Mouse (Mus musculus): ENCODE measurements at regions not wholly inside any gene's neighbourhood (a gene's known extent, or its start where the extent isn't known, plus 50 kb on each side); places are given as distances from the start of the nearest gene placed in this dataset.

- H3K36me3 ChIP-seq (ENCODE audit: control insufficient read depth, insufficient read depth), result no peaks in the 10 kb centered on the region
- H3K4me2 ChIP-seq (ENCODE audit: low read depth, low read length), result no peak overlapping the region
- H3K9ac ChIP-seq (ENCODE audit: low read length), result no peak overlapping the region
- H3K9me3 ChIP-seq (replicated peaks; ENCODE audit: control insufficient read depth, low read length), result no peaks in the 10 kb centered on the region
- peaks cover 27% of the 10 kb centered on the region for H3K4me1 ChIP-seq (ENCODE audit: control insufficient read depth, insufficient read depth, low read length)
- 76% methylated on average over 2 of the region's 2 CpGs for WGBS
- ATAC-seq (replicated peaks; ENCODE audit: extremely low read depth, insufficient read depth, low FRiP score), result no peak
- no peak overlapping the region for H3K4me3 ChIP-seq (ENCODE audit: low read length)
- no peak overlapping the region for H3K27ac ChIP-seq (ENCODE audit: low read length)
- no peaks in the 10 kb centered on the region for H3K27me3 ChIP-seq (ENCODE audit: control insufficient read depth, insufficient read depth, low read length)
Observed at GRCm38 (mm10) chr7:145114660-145115059, 93.3 kb downstream of the 1810010D01Rik start.

- Histone ChIP-seq H3K27me3 (ENCODE audit: control insufficient read depth, insufficient read depth, low read length) (no peaks in the 10 kb centered on the region), H3K4me1 (ENCODE audit: control insufficient read depth, insufficient read depth, low read length) (peaks cover 27% of the 10 kb centered on the region), H3K27ac (ENCODE audit: low read length) (no peak overlapping the region), H3K4me2 (ENCODE audit: low read depth, low read length) (no peak overlapping the region), H3K36me3 (ENCODE audit: control insufficient read depth, insufficient read depth) (no peaks in the 10 kb centered on the region), H3K9ac (ENCODE audit: low read length) (no peak overlapping the region), H3K4me3 (ENCODE audit: low read length) (no peak overlapping the region), H3K9me3 (replicated peaks; ENCODE audit: control insufficient read depth, low read length) (no peaks in the 10 kb centered on the region)
- no peak for ATAC-seq (replicated peaks; ENCODE audit: extremely low read depth, insufficient read depth, low FRiP score)
- WGBS, result 72% methylated on average over 2 of the region's 2 CpGs
Observed at GRCm38 (mm10) chr7:145114145-145114544, 93.8 kb downstream of the 1810010D01Rik start.

- H3K4me3 ChIP-seq (ENCODE audit: low read length), result no peak overlapping the region
- no peaks in the 10 kb centered on the region for H3K27me3 ChIP-seq (ENCODE audit: control insufficient read depth, insufficient read depth, low read length)
- no peaks in the 10 kb centered on the region for H3K36me3 ChIP-seq (ENCODE audit: control insufficient read depth, insufficient read depth)
- H3K4me1 ChIP-seq (ENCODE audit: control insufficient read depth, insufficient read depth, low read length), result peaks cover 27% of the 10 kb centered on the region
- no peaks in the 10 kb centered on the region for H3K9me3 ChIP-seq (replicated peaks; ENCODE audit: control insufficient read depth, low read length)
- 68% methylated on average over 7 of the region's 7 CpGs for WGBS
- H3K27ac ChIP-seq (ENCODE audit: low read length), result peak overlapping the region; percentile 84
- H3K9ac ChIP-seq (ENCODE audit: low read length), result 0 out of 2 replicates have a peak overlapping the region, but pooled peaks have one; percentile 22
- H3K4me2 ChIP-seq (ENCODE audit: low read depth, low read length), result no peak overlapping the region
- no peak for ATAC-seq (replicated peaks; ENCODE audit: extremely low read depth, insufficient read depth, low FRiP score)
Observed at GRCm38 (mm10) chr7:145112887-145113531, 94.9 kb downstream of the 1810010D01Rik start.

GRCm38 (mm10) chr7:145112146-145112830, 95.6 kb downstream of the 1810010D01Rik start:
- ATAC-seq (replicated peaks; ENCODE audit: extremely low read depth, insufficient read depth, low FRiP score), result peak; percentile 5; the same call in 1 of the 2 replicates
- no peak overlapping the region for H3K9ac ChIP-seq (ENCODE audit: low read length)
- H3K4me1 ChIP-seq (ENCODE audit: control insufficient read depth, insufficient read depth, low read length), result peaks cover 27% of the 10 kb centered on the region

GRCm38 (mm10) chr7:145111252-145112131, 96.4 kb downstream of the 1810010D01Rik start:
- H3K4me1 ChIP-seq (ENCODE audit: control insufficient read depth, insufficient read depth, low read length), result peaks cover 27% of the 10 kb centered on the region
- peak overlapping the region; percentile 53 for H3K4me2 ChIP-seq (ENCODE audit: low read depth, low read length)
- H3K27me3 ChIP-seq (ENCODE audit: control insufficient read depth, insufficient read depth, low read length), result no peaks in the 10 kb centered on the region
- H3K9me3 ChIP-seq (replicated peaks; ENCODE audit: control insufficient read depth, low read length), result no peaks in the 10 kb centered on the region
- peak overlapping the region; percentile 84 for H3K27ac ChIP-seq (ENCODE audit: low read length)
- H3K4me3 ChIP-seq (ENCODE audit: low read length), result peak overlapping the region; percentile 24
- WGBS, result 15% methylated on average over 20 of the region's 20 CpGs
- H3K36me3 ChIP-seq (ENCODE audit: control insufficient read depth, insufficient read depth), result no peaks in the 10 kb centered on the region
- ATAC-seq (replicated peaks; ENCODE audit: extremely low read depth, insufficient read depth, low FRiP score), result peak; percentile 82
- peak overlapping the region; percentile 23 for H3K9ac ChIP-seq (ENCODE audit: low read length)

More at GRCm38 (mm10) chr7:145112146-145112830, 95.6 kb downstream of the 1810010D01Rik start:
- H3K36me3 ChIP-seq (ENCODE audit: control insufficient read depth, insufficient read depth), result no peaks in the 10 kb centered on the region
- H3K4me2 ChIP-seq (ENCODE audit: low read depth, low read length), result peak overlapping the region; percentile 53
- no peak overlapping the region; the same call in 1 of the 2 replicates for H3K4me3 ChIP-seq (ENCODE audit: low read length)
- H3K27me3 ChIP-seq (ENCODE audit: control insufficient read depth, insufficient read depth, low read length), result no peaks in the 10 kb centered on the region
- no peaks in the 10 kb centered on the region for H3K9me3 ChIP-seq (replicated peaks; ENCODE audit: control insufficient read depth, low read length)
- H3K27ac ChIP-seq (ENCODE audit: low read length), result peak overlapping the region; percentile 84

GRCm38 (mm10) chr7:145110657-145111251, 97.2 kb downstream of the 1810010D01Rik start:
- 31% methylated on average over 10 of the region's 10 CpGs for WGBS
- Histone ChIP-seq H3K9me3 (replicated peaks; ENCODE audit: control insufficient read depth, low read length) (no peaks in the 10 kb centered on the region), H3K27me3 (ENCODE audit: control insufficient read depth, insufficient read depth, low read length) (no peaks in the 10 kb centered on the region), H3K4me3 (ENCODE audit: low read length) (no peak overlapping the region), H3K9ac (ENCODE audit: low read length) (peak overlapping the region; percentile 23), H3K4me2 (ENCODE audit: low read depth, low read length) (peak overlapping the region; percentile 53), H3K4me1 (ENCODE audit: control insufficient read depth, insufficient read depth, low read length) (peaks cover 27% of the 10 kb centered on the region), H3K36me3 (ENCODE audit: control insufficient read depth, insufficient read depth) (no peaks in the 10 kb centered on the region), H3K27ac (ENCODE audit: low read length) (peak overlapping the region; percentile 84)
- no peak for ATAC-seq (replicated peaks; ENCODE audit: extremely low read depth, insufficient read depth, low FRiP score)

- H3K36me3 ChIP-seq (ENCODE audit: control insufficient read depth, insufficient read depth), result no peaks in the 10 kb centered on the region
- H3K9me3 ChIP-seq (replicated peaks; ENCODE audit: control insufficient read depth, low read length), result no peaks in the 10 kb centered on the region
- no peak for ATAC-seq (replicated peaks; ENCODE audit: extremely low read depth, insufficient read depth, low FRiP score)
- peak overlapping the region; percentile 65 for H3K27ac ChIP-seq (ENCODE audit: low read length)
- WGBS, result 80% methylated on average over 3 of the region's 3 CpGs
- no peaks in the 10 kb centered on the region for H3K27me3 ChIP-seq (ENCODE audit: control insufficient read depth, insufficient read depth, low read length)
- H3K4me1 ChIP-seq (ENCODE audit: control insufficient read depth, insufficient read depth, low read length), result peaks cover 27% of the 10 kb centered on the region
- no peak overlapping the region for H3K4me3 ChIP-seq (ENCODE audit: low read length)
- H3K4me2 ChIP-seq (ENCODE audit: low read depth, low read length), result no peak overlapping the region
- H3K9ac ChIP-seq (ENCODE audit: low read length), result no peak overlapping the region
Observed at GRCm38 (mm10) chr7:145110028-145110427, 97.9 kb downstream of the 1810010D01Rik start.

GRCm38 (mm10) chr7:145109471-145109870, 98.4 kb downstream of the 1810010D01Rik start:
- H3K27me3 ChIP-seq (ENCODE audit: control insufficient read depth, insufficient read depth, low read length), result no peaks in the 10 kb centered on the region
- no peak overlapping the region for H3K4me3 ChIP-seq (ENCODE audit: low read length)
- ATAC-seq (replicated peaks; ENCODE audit: extremely low read depth, insufficient read depth, low FRiP score), result no peak
- H3K4me1 ChIP-seq (ENCODE audit: control insufficient read depth, insufficient read depth, low read length), result peaks cover 27% of the 10 kb centered on the region
- no peaks in the 10 kb centered on the region for H3K36me3 ChIP-seq (ENCODE audit: control insufficient read depth, insufficient read depth)
- H3K9me3 ChIP-seq (replicated peaks; ENCODE audit: control insufficient read depth, low read length), result no peaks in the 10 kb centered on the region
- 82% methylated on average over 4 of the region's 4 CpGs for WGBS
- no peak overlapping the region for H3K27ac ChIP-seq (ENCODE audit: low read length)
- H3K4me2 ChIP-seq (ENCODE audit: low read depth, low read length), result no peak overlapping the region
- H3K9ac ChIP-seq (ENCODE audit: low read length), result no peak overlapping the region

All from heart, embryonic 16.5 days (tissue).